Mouse (Mus musculus): Measurements from ENCODE around the gene 1700102P08Rik.
A peak's percentile ranks its signal among the peaks of the same experiment; 100 is the strongest.

Gene 1700102P08Rik

DNA sequence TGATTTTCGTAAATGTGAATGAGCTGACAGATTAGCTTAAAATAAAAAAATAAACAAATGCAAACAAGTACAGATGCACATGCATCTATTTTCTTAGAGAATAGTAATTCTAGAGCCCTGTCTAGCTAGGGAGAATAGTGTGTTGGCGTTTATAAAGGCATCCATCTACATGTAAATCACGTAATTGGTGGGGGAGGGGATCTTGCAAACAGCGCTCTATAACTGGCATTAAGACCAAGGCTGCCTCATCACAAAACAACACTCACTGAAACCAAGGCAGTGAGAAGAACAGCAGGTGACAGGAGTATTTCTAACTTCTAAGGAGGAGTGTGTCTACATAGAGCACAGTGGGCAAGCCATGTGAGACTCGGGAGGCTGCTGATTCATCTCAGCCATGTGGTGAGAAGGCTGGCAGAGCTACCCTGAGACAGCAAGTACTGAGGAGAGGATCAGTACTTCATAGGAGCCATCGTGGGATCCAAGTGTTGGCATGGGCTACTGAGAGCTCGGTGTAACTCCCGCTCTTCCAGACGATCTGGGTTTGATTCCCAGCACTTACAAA is 18.9 kb downstream of the 1700102P08Rik start:
- no peak for DNase-seq (ENCODE audit: low spot score)

DNA sequence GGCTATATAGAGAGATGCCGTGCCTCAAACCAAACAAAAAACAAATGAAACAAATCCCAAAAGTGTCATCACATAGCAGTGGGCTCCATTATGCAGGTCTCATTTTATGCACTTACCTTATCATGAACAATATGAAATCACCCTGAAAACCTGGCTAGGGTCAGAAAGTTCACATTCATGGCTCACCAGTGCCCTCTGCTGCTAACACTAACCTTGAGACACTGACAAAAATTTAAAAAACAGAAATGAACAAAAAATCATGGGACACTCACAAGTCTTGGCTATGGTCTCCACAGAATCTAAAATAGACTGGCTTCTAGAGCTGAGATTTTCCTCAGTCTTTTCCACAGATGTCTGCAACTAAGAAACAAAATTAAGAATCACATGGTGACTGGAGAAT is 19.6 kb downstream of the 1700102P08Rik start:
- DNase-seq (ENCODE audit: low spot score) = peak; percentile 19

DNA sequence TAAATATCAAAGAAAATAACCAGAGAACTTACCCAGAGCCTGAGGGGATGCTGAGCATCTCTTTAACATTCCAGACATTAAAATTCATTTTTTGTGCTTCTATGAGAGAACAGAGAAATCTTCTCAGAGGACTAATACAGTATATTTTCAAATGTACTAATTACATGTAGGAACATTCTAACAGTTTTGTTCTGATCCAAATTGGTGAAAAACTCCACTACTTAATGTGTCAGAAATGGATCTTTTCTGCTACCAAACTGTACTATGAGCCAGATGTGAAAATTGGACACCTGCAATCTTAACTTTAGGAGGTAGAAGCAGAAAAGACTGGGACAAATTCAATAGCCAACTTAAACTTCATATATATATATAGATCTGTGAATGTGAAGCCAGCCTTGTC is 35.8 kb downstream of the 1700102P08Rik start, which contains the start of gene Ccdc36:
Gene Ccdc36 (minus strand): TSS at position 101 of the 400 bp plus-strand sequence.
- DNase-seq (ENCODE audit: low spot score) = no peak

DNA sequence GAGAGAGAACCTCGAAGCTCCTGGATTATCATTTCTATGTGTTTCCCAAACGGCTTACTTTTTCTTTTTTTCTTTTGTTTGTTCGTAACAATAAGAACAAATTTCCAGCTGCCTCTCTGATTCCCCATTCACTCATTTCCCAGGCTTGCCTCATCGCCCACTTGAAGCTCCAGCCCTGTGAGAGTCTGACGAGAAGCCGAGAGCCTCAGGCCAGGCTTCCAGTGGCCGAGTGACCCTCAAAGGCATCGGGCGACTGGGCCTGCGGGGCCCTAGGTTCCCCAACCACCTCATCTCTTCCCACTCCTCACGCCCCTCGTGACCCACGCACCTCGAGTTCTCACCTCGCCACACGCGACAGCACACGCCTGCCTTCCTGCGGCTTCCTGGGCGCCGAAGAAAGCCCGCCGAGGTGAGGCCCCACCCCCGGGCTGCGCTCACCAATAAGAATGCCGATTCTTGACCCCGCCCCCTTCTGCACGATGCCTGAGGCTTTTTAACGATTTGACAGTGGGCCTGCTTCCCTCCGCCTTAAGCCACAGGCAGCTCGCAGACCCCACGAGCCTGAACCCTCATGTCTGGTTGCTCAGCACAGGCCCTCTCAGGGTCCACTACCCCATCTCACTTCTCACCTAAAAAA is 38.9 kb downstream of the 1700102P08Rik start:
- no peak for DNase-seq (ENCODE audit: low spot score)

DNA sequence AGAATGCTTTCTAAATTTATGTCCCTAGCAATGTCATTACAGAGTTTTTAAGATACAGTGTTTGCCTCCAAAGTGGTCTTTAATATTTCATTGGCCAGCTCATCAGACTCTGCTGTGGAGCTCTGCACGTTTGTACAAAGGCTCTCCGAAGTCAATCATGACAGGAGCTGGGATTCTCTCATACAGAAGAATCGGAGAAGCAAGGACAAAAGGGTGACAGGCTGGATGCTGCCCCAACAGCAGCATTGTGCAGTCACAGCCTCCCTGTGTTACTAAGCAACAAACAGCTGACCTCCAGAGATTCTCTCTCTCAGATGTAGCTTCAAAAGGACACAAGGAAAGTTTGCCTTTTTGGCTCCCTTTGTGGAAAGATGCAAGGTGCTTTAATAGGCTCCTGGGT is 43.6 kb downstream of the 1700102P08Rik start, which contains the start of gene BC048562:
Gene BC048562 (plus strand): TSS at position 301 of the 400 bp plus-strand sequence.
- no peak for DNase-seq (ENCODE audit: low spot score)

DNA sequence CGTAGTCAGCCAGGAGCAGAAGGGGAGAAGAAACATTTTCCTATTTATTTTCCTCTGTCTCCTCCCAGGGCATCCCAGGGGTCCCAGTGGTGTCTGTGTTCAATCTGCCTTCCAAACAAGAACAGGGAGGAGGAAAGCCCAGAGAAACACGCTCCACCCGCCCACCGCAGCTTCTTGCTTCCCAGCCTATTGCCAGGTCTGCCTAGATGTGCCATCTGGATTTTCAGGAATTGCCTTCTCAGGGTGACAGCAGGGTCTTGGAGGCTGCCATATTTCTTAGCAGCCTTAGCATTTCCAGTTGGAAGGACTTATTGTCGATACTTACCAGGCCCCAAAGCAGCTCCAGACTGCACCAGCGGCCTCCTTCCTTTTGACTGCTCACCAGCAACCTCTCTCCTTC is 46.6 kb downstream of the 1700102P08Rik start:
- DNase-seq (ENCODE audit: low spot score) = no peak

DNA sequence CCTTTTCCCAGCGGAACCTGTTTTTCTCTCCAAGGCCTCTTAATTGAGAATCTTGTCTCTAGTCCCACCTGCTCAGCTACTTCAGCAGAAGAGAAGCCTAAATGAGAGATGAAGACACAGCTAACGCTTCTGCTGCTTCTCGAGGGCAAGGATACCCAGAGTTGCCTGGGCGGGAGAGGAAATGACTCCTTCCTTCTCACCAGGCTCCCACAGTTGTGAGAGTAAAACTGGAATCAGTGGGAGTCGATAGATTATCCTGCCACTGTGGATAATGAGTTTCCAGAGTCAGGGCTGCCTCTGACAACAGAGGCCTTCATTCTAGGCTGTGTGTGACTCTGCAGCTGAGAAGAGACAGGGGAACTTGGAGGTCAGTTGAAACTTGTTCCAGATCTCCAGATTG is 47.9 kb downstream of the 1700102P08Rik start:
- DNase-seq (ENCODE audit: low spot score) = no peak

DNA sequence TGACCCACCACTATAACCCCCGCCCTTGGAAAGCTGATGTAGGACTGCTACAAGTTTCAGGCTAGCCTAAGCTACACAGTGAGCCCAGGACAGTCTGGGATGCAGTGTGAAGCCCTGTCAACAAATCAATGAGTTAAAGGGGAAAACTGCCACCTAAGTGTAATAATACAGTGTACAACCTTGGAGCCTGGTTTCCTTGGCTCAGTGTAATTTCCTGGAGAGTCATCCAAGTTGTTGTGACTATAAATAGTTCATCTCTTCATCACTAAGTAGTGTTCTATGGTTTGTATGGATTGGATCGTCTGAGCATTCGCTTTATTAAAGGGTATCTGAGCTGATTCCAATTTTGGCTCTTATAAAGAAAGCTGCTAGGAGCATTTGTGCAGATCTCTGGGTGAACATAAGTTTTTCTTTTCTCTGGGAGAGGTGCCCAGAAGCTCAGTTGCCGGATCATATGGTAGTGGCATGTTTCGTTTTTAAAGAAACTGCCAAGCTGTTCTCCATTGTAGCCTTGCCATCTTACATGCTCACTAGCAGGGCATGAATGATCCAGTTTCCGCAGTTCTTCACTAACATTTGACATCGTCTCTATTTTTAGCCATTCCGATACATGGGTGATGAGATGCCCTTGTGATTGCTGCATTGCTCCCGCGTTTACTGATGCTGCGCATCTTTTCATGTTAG is 48.8 kb downstream of the 1700102P08Rik start:
- no peak for DNase-seq (ENCODE audit: low spot score)

DNA sequence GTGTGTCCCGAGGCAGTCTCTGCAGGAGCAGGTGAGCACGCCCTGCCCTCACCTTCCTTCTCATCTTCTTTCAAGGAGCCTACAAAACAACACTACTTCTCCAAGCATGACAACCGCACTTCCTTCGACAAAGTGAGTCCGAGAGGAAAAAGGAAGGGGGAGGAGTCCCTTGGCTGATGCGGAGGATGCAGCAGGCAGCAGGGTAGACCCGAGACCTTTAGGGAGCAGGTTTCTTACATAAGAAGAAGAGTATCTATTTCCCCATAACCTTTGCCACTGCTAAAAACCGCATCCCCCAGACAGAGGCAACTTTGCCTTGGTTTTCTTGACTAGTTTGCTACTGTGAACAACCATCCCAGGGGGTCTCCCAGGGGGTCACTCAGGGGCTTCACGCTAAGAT is 52.5 kb downstream of the 1700102P08Rik start:
- no peak for DNase-seq (ENCODE audit: low spot score)

DNA sequence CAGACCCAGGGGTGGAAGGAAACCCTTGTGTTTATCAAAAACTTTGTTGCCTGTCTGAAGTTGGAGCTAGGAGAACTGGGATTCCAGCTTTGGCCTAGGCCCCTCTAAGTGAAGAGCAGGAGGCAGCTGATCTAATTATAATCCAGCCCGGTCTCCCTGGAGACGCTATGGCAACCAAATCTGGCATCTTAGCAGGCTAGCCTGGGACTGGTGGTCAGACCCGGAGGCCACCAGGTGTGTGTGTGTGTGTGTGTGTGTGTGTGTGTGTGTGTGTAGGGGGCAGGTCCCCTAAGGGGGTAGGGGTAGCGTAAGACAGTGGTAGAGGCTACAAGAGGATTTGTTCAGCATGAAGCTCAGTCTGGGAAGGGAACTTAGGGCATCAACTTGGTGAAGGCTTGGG is 57.3 kb downstream of the 1700102P08Rik start:
- no peak for DNase-seq (ENCODE audit: low spot score)

DNA sequence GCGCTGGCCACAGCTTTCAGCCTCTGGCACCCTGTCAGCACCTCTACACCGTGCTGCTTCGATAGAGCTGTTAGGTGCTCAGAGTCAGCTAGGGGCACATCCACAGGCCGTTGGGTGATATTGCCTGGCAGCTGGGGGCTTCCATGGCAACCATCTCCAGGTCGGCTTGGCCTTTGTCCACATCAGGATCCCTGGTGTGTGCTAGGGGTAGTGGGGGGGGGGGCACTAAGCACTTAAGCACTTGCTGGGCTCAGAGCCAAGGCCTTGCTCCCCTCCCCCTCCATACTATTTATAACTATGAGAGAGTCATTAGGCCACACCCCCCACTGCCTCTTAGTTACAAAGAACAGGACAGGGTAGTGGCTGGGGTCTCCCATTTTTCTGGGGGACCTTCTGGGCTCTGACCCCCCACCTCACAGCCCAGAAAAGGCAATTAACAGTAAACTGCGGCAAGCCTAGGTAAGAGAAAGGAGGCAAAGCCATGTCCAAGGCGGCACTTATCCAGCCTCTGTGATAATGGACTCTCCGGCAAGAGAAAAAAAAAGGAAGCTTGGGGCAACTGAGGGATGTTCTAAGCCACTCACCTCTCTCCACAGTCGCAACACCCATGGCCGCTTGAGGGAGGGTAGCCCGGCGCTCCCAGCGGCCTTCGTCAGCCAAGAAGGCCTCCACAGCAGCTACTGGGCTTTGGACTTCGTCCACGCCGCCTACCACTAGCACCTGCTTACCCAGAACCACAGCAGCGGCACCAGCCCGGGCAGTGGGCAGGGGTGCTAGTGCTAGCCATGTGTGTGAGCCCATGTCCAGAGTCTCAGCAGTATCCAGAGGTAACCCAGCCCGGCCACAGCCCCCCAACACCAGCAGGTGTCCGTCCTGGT is 57.9 kb downstream of the 1700102P08Rik start:
- DNase-seq (ENCODE audit: low spot score) = no peak

DNA sequence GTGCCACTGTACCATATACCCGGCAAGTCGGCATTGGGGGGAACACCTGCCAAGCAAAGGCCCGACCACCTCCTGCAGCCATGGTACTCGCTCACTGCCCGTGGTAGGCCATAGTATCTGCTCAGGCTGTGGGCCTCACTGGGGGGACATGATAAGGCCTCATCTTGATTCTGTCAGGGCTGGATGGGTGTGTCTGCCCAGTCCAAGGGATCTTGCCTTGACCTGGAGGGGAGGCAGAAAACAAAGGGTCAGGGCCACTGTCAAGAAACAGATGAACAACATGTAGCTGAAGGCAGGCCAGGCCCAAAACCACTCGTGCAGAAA is 58.5 kb downstream of the 1700102P08Rik start:
- no peak for DNase-seq (ENCODE audit: low spot score)

DNA sequence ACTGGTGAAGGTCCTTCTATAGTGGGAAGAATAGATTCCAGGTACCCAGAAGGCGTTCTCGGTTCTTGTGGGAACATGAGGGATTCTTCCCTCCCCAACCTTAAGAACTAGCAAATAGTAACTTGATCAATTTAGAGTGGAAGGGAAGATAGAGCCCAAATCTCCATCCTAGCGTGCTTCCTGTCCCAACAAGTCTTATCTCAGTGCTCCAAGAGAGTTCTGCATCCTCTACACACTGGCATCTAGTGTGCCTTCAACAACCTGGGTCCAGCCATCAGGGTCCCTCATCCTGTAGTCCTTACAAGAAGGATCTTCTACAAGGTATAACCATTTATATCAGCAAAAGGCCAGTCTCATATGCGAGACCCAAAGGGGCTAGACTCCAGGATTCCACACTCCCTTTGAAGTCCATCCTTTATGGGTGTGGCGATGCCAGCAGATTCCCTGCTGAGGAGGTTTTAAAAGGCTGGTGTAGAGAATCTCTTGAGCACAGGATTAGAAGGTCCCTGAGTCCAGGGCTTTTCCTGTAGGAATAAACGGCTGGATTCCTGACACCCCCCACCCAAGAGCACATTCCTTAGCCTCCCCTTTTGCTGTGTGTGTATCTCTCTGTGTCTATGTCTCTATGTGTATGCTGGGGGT is 59.0 kb downstream of the 1700102P08Rik start:
- DNase-seq (ENCODE audit: low spot score) = no peak

DNA sequence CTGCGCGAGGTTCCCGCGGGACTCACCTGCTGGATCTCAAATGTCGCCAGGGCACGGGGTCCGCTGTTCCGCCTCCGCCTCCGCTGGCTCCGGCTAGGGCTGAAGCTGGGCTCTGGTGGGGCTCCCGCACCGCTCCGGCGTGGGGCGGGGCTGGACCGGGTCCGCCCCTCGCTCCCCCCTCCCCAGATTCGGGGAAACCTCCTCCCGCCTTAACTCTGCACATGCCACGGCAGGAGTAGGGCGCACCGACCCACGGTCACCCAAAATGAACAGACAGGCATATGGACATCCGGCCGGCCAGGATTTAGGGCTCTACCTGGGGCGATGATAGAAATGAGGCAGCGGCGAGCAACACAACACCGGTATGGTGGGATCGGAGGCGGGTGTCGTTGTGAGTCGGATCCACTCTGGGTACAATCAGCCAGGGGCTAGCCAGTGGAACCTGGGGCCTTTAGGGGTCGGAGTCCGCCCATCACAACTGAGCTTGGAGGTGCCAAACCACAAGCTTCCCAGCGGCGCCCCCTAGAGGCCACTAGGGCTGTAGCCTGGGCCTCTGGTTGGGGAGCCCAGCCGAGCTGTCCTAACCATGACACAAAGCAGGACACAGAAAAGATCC is 59.8 kb downstream of the 1700102P08Rik start:
- DNase-seq (ENCODE audit: low spot score) = peak; percentile 89

DNA sequence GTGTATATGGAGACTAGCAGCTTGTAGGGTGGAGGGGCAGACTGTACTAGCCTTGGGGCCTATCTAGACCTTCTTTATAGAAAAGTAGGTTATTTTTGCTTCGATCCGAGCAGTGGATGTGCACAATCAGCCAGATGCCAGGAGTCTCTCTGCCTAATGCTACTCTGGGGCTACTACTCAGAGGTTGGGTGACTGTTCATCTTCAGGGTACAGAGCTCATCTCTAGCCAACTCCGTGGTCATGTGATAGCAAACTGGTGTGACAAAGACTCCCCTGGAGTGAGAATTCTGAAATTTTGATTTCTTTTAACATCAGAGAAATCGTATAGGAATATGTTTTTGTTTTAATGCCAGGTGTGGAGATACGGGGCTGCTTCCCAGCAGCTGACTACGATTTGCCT is 60.3 kb downstream of the 1700102P08Rik start:
- no peak for DNase-seq (ENCODE audit: low spot score)

DNA sequence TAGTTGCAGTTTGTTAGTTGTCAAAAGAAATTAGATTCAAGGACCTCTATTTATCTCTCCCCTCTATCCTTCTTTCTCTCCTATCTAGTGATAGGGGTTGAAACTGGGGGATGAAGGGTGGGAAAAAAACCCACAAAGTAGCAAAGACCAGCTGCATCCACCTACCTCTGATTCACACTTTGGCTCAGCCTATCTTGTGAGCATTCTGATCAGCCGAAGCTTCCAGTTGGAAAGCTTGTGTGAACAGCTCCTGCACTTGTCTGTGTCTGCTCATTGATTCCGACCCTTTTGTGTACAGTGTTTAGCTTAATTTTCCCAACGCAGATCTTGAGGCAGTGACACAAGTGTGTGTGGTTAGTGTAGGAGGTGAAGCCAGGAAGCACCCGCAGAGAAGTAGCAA is 60.9 kb downstream of the 1700102P08Rik start:
- DNase-seq (ENCODE audit: low spot score) = no peak

DNA sequence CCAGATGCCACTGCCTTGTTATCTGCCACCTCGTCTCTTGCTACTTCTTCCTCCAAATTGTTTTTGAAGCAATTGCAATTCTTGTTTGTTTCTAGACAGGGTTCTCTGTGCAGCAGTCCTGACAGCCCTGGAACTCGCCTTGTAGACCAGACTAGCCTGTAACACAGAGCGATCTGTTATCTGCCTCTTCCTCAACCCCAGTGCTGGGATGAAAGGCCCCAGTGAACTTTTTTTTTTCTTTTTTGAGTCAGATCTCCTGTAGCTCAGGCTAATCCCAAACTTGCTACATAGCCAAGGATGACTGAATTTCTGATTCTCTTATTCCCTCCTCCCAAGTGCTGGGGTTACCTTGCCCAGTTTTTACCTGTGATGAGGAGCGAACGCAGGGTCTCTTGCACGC is 61.8 kb downstream of the 1700102P08Rik start:
- DNase-seq (ENCODE audit: low spot score) = no peak

DNA sequence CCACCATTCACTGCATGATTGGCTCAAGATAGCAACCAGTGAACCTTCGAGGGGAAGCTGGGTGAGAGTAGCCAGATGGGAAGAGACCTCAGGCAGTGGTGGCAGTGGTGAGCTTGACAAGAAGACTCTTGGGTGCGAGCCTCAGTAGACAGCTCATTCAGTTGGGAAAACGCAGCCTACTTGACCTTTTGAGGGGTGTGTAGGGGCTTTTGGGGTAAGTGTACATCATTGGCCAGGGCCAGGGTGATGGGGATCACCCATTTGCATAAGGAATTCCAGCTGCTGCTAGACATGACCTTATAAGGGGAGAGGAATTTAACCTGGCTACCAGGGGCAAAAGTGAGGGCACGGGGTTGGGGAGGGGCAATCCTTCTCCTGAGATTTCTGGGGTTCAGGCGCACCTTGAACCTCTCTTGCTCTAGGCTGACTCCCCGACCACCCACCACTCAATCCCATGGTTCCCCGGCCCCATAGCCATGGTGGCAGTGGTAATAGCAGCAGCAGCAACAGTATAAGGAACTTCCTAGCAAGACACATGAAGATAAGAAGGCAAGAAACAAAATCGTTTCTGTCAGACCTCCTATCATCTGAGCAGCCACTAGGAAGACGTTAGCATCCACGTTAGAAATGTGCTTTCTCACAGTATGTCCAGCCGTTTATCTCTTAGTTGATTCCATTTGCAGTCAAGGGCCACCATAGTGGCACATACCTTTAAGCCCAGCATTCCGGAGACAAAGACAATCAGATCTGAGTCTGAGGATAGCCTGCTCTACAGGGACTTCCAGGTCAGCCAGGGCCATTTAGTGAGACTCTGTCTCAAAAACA is 63.4 kb downstream of the 1700102P08Rik start:
- DNase-seq (ENCODE audit: low spot score) = no peak

DNA sequence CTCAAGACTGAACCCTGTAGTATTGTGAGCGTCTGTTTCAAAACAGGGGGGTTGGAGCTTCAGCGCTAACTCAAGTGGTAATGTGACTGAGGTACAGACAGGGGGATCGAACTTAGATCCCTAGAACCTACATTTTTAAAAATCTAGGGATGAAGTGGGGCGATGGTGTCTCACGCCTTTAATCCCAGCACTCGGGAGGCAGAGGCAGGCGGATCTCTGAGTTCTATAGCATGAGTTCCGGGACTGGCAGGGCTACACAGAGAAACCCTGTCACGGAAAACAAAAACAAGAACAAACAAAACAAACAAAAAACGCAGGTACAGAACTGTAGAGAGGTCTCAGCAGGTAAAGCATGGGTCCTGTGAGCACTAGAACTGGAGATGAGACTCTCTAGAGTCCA is 64.3 kb downstream of the 1700102P08Rik start:
- DNase-seq (ENCODE audit: low spot score) = no peak

DNA sequence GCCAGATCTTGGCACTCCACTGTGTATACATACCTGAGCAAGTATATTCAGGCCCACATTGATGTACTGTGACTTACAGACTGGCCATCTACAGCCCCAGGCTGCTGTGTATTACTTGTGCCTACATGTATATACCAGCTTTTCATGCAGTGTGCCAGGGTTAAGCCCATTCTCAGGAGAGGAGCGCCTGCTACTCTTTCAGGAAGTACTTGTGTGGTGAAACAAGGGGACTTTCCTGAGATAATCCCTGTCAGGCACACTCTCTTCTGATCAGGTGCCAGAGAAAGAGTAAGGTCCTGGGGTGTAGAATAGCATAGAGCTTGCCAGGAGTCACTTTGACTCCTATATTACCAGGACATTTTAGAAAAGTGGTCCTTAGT is 67.3 kb downstream of the 1700102P08Rik start:
- no peak for DNase-seq (ENCODE audit: low spot score)

All from urinary bladder, postnatal 14 days (tissue).